Mouse (Mus musculus): Measurements from ENCODE around the gene 1700020A23Rik. TPM values are rescaled to one million over a fixed set of nuclear protein-coding genes. Genes with fewer than 3 reads are reported as not detected.

Gene 1700020A23Rik
- total RNA-seq, 2 experiments from 2014 or later, result not detected

GRCm38 (mm10) chr2:130451086-130451726 is 46.1 kb downstream of the 1700020A23Rik start:
- no peak for DNase-seq

GRCm38 (mm10) chr2:130451727-130452090 is 46.6 kb downstream of the 1700020A23Rik start:
- no peak for DNase-seq

GRCm38 (mm10) chr2:130452266-130452665 is 47.2 kb downstream of the 1700020A23Rik start:
- DNase-seq, result no peak

GRCm38 (mm10) chr2:130453421-130453820 is 48.4 kb downstream of the 1700020A23Rik start:
- DNase-seq, result no peak

GRCm38 (mm10) chr2:130454748-130455370 is 49.8 kb downstream of the 1700020A23Rik start:
- no peak for DNase-seq

Other genes starting within 250 kb of the 1700020A23Rik start
- gene Snrpb, start 225.9 kb upstream of the 1700020A23Rik start, total RNA-seq (2021), result 100 to 1,000 TPM; 118 to 119 TPM
- not detected for gene Tmc2, start 210.1 kb upstream of the 1700020A23Rik start, total RNA-seq (2021)
- gene Nop56, start 130.8 kb upstream of the 1700020A23Rik start, total RNA-seq (2021), result 100 to 1,000 TPM; 143 to 144 TPM
- 100 to 1,000 TPM; 329 to 336 TPM for gene Idh3b, start 120.7 kb upstream of the 1700020A23Rik start, total RNA-seq (2021)
- gene Ebf4, start 110.1 kb upstream of the 1700020A23Rik start, total RNA-seq (2021), result 10 to 100 TPM; 11.4 to 11.7 TPM
- 1 to 10 TPM; 6.0 to 8.0 TPM for gene Cpxm1, start 7.7 kb upstream of the 1700020A23Rik start, total RNA-seq (2021)
- gene Gm28372, start within 50 bp of the 1700020A23Rik start, total RNA-seq (2021), result not detected
- gene Tmem239, start 1.2 kb downstream of the 1700020A23Rik start, total RNA-seq (2021), result not detected
- 10 to 100 TPM; 85.2 to 98.0 TPM for gene Vps16, start 19.1 kb downstream of the 1700020A23Rik start, total RNA-seq (2021)
- gene Pced1a, start 19.4 kb downstream of the 1700020A23Rik start, total RNA-seq (2021), result 10 to 100 TPM; 23.1 to 26.0 TPM
- 100 to 1,000 TPM; 318 to 339 TPM for gene Ptpra, start 45.0 kb downstream of the 1700020A23Rik start, total RNA-seq (2021)
- gene Mrps26, start 158.5 kb downstream of the 1700020A23Rik start, total RNA-seq (2021), result 10 to 100 TPM; 84.4 to 85.8 TPM
- not detected for gene Oxt, start 170.9 kb downstream of the 1700020A23Rik start, total RNA-seq (2021)
- gene Avp, start 177.3 kb downstream of the 1700020A23Rik start, total RNA-seq (2021), result 1 to 10 TPM in 1 of 2 experiments, under 1 TPM in 1; 0.73 to 1.8 TPM
- gene Fastkd5, start 224.8 kb downstream of the 1700020A23Rik start, total RNA-seq (2021), result 10 to 100 TPM in 1 of 2 experiments, 1 to 10 TPM in 1; 8.2 to 10.2 TPM
- 10 to 100 TPM in 1 of 2 experiments, 1 to 10 TPM in 1; 9.7 to 10.6 TPM for gene Ubox5, start 224.8 kb downstream of the 1700020A23Rik start, total RNA-seq (2021)
- 100 to 1,000 TPM; 172 to 184 TPM for gene Lzts3, start 237.5 kb downstream of the 1700020A23Rik start, total RNA-seq (2021)